Mouse (Mus musculus) kidney, embryonic 15.5 days (tissue): ENCODE measurements around the gene Asz1. TPM values are rescaled to one million over a fixed set of nuclear protein-coding genes. Genes with fewer than 3 reads are reported as not detected.

Source experiments
- ATAC-seq: fragments of 200-750 bp; cut with Nextera tagmentation; replicated peaks from 2 replicates; pipeline ENCODE4 v1.8.0; 2017; ENCODE audit warnings: moderate TSS enrichment; ENCODE audit not compliant: low FRiP score
- H3K27ac ChIP-seq: fragments of 300-500 bp; sonication (generic); 2 replicates; pipeline ENCODE4 v1.5.1; 2015; ENCODE audit warnings: mild to moderate bottlenecking, inconsistent platforms
- H3K27me3 ChIP-seq: fragments of 300-500 bp; sonication (generic); 2 replicates; pipeline ENCODE4 v1.6.1; 2015; ENCODE audit warnings: inconsistent platforms
- H3K36me3 ChIP-seq: fragments of 300-500 bp; sonication (generic); 2 replicates; pipeline ENCODE4 v1.6.1; 2015; ENCODE audit warnings: inconsistent platforms
- H3K4me1 ChIP-seq: fragments of 300-500 bp; sonication (generic); 2 replicates; pipeline ENCODE4 v1.6.1; 2015; ENCODE audit warnings: inconsistent platforms
- H3K4me2 ChIP-seq: fragments of 300-500 bp; sonication (generic); 2 replicates; pipeline ENCODE4 v1.6.1; 2015; ENCODE audit warnings: moderate library complexity, mild to moderate bottlenecking, inconsistent platforms
- H3K4me3 ChIP-seq: fragments of 300-500 bp; sonication (generic); replicated peaks from 2 replicates; pipeline ENCODE4 v1.5.1; 2015; ENCODE audit warnings: mild to moderate bottlenecking, inconsistent platforms
- H3K9ac ChIP-seq: fragments of 300-500 bp; sonication (generic); 2 replicates; pipeline ENCODE4 v1.6.1; 2015; ENCODE audit warnings: mild to moderate bottlenecking, inconsistent platforms
- H3K9me3 ChIP-seq: fragments of 300-500 bp; sonication (generic); replicated peaks from 2 replicates; pipeline ENCODE4 v1.6.1; 2016; ENCODE audit warnings: inconsistent platforms
- WGBS: fragments of 180-500 bp; shearing (Covaris S2); methylation state at CpG from one replicate; pipeline ENCODE4 v1.1.7; 2015; ENCODE audit warnings: mixed read lengths; 5-methylcytosine and 5-hydroxymethylcytosine counted together
- polyA plus RNA-seq: library from polyadenylated mRNA; unstranded; fragments of >200 nt; fragmentation: Nextera tagmentation; extraction: Ambion mirVana; gene quantifications from 2 replicates; pipeline ENCODE4 v1.2.1, GENCODE M21; 2015

Asz1 gene
- polyA plus RNA-seq, 1 experiment from 2014 or later = 0.12 TPM

DNA sequence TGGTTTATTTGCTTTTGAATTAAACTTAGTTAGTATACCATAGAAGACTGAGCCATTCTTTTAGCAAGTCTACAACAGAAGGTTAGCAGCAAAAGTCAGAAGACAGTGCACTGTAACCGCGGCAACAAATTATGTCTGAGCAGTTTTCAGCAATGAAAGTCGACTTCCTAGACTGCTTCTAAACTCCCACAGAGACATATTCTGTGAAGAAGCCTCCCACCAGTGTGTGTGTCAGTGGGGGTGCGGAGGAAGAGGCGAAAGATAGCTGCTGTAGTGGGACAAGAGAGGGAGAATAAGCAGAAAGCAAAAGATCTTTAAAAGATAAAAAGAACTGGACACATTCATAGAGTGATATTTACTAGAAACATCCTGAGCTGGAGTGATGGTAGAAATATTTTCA, 57.2 kb downstream of the Asz1 start:
- WGBS = 72% methylated on average over 5 of the region's 5 CpGs
- Histone ChIP-seq H3K4me3 (no peak overlapping the region), H3K36me3 (no peaks in the 10 kb centered on the region), H3K27ac (no peak overlapping the region), H3K4me1 (no peaks in the 10 kb centered on the region), H3K9me3 (no peaks in the 10 kb centered on the region), H3K4me2 (no peak overlapping the region), H3K27me3 (no peaks in the 10 kb centered on the region), H3K9ac (no peak overlapping the region)
- no peak for ATAC-seq

GRCm38 (mm10) chr6:18044299-18044698, 64.6 kb downstream of the Asz1 start:
- WGBS = 80% methylated on average over 4 of the region's 4 CpGs
- no peak overlapping the region for H3K4me2 ChIP-seq
- no peak for ATAC-seq

DNA sequence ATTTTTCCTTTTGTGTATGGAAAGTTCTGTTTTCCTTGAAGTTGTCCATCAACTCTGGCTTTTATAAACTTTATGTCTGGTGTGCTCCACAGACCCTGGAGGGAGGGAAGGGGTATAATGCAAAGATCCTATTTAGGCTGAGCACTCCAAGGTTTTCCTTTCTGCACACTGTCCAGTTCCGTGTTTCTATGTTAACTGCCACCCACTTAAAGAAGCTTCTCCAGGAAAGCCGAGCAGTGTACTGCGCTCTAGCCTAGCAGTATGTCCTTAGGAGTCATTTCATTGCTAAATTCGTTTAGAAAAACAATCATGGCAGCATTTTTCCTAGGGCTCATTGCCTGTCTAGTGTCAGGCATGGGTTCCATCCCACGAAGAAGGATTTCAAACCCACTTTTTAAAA, 65.7 kb downstream of the Asz1 start:
- H3K27me3 ChIP-seq = no peaks in the 10 kb centered on the region
- H3K4me1 ChIP-seq = no peaks in the 10 kb centered on the region
- H3K4me3 ChIP-seq = no peak overlapping the region
- H3K9me3 ChIP-seq = no peaks in the 10 kb centered on the region
- H3K27ac ChIP-seq = no peak overlapping the region
- H3K9ac ChIP-seq = no peak overlapping the region
- ATAC-seq = no peak
- H3K4me2 ChIP-seq = no peak overlapping the region
- WGBS = 79% methylated on average over 5 of the region's 5 CpGs
- H3K36me3 ChIP-seq = no peaks in the 10 kb centered on the region

More at GRCm38 (mm10) chr6:18044299-18044698, 64.6 kb downstream of the Asz1 start:
- Histone ChIP-seq H3K4me3 (no peak overlapping the region), H3K4me1 (no peaks in the 10 kb centered on the region), H3K9me3 (no peaks in the 10 kb centered on the region), H3K27ac (no peak overlapping the region), H3K9ac (no peak overlapping the region), H3K27me3 (no peaks in the 10 kb centered on the region), H3K36me3 (no peaks in the 10 kb centered on the region)

DNA sequence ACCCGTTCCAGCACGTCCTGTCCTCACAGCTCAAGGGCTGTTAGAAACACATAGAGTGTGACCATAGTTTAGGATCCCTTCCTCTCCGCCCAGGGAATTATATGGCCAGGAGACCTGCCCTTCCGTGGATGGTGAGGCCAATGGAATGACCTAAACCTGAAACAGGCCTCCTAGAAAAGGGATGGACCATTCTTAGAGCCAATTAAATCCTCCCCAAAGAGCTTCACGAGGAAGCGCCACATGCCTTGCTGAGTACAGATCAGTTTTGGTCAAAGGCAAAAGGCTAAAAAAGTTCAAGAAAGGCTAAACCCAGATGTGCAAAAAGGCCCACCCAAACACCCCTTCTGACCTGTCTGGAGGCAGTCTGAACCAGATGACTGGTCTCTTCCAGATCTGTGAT, 76.6 kb downstream of the Asz1 start:
- 17% methylated on average over 6 of the region's 6 CpGs for WGBS
- H3K36me3 ChIP-seq = no peaks in the 10 kb centered on the region
- H3K9me3 ChIP-seq = no peaks in the 10 kb centered on the region
- H3K27me3 ChIP-seq = peaks cover 53% of the 10 kb centered on the region
- peak overlapping the region; percentile 52 for H3K4me3 ChIP-seq
- H3K9ac ChIP-seq = no peak overlapping the region
- ATAC-seq = no peak
- peak overlapping the region; percentile 93 for H3K4me2 ChIP-seq
- peaks cover 25% of the 10 kb centered on the region for H3K4me1 ChIP-seq
- H3K27ac ChIP-seq = no peak overlapping the region

DNA sequence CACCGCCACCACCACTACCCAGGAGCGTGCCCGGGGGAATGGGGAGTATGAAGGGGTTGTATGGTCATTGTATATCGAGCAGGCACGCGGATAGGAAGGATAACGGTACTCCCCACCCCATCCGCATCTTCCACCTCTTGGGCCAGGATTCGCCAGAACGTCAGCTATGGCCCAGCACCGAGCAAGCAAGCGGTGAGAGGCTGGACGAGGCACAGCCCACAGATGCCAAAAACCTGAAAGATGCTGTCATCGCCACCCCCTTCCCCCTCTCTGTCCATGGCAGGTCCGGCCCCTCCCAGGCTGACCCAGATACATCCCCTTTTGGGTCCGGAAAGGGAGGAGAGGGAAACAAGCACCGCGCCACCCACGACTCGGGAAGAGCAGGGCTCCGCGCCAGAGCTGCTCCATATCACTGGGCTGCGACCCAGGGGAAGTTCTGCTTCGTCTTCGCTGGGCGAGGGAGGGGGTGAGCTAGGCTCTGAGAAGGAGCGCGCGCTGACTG, 77.3 kb downstream of the Asz1 start:
- peak overlapping the region; percentile 93 for H3K4me2 ChIP-seq
- H3K9ac ChIP-seq = 0 out of 2 replicates have a peak overlapping the region, but pooled peaks have one; percentile 10
- WGBS = 1% methylated on average over 29 of the region's 29 CpGs
- peak; percentile 76 for ATAC-seq
- peaks cover 25% of the 10 kb centered on the region for H3K4me1 ChIP-seq
- H3K27me3 ChIP-seq = peaks cover 53% of the 10 kb centered on the region
- peak overlapping the region; percentile 52 for H3K4me3 ChIP-seq
- H3K27ac ChIP-seq = no peak overlapping the region
- H3K9me3 ChIP-seq = no peaks in the 10 kb centered on the region
- no peaks in the 10 kb centered on the region for H3K36me3 ChIP-seq

GRCm38 (mm10) chr6:18030868-18031508, 77.9 kb downstream of the Asz1 start:
- Histone ChIP-seq H3K4me1 (peaks cover 25% of the 10 kb centered on the region), H3K27ac (no peak overlapping the region), H3K9ac (no peak overlapping the region), H3K4me3 (peak overlapping the region; percentile 52), H3K4me2 (peak overlapping the region; percentile 93), H3K27me3 (peaks cover 53% of the 10 kb centered on the region), H3K36me3 (no peaks in the 10 kb centered on the region), H3K9me3 (no peaks in the 10 kb centered on the region)
- ATAC-seq = peak; percentile 52
- 9% methylated on average over 12 of the region's 12 CpGs for WGBS

DNA sequence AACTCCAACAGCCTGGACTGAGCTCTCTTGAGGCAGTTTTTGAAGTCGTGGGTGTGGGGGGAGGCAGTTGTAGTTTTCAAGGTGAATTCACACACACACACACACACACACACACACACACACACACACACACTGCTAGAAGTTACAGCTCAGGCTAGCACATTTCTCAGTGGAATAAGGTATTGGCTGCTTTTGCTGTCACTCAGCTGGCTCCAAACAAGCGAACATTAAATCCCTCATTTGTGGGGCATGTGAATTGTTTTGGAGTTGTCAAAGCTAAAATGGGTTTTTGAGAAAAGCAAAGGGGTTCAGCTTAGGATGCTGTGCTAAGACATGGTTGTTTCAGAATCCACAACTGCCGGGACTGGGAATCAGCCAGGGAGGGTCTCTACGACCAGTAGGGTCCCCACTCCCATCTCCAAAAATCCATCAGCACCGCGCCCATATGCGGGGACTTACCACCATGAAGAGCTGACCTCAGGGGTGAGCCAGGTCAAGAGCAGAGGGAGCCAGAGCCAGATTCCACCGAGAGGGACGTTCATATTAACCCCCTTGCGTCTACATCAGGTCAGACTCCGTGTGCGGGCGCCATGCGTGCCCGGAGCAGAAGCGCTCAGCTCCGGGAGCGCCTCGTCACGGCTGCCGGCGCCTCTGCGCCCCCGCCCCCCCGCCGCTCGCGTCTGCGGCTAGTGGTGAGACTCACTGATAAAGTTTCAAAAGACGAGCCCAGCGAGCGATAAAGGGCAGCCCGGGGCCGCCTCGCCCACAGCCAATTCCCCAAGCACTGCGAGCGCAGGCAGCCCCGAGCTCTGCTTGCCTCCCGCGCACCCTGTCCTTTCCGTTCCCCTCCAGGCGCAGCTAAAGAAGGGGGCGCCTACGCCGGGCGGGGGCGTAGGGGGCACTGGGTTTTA, 78.9 kb downstream of the Asz1 start, which contains the start of gene Wnt2:
Wnt2 (minus strand) TSS at position 840 of the 911 bp plus-strand sequence.
- peak within 1 kb of the TSS; percentile 52 for H3K4me3 ChIP-seq
- 0 out of 2 replicates have a peak within 1 kb of the TSS, but pooled peaks have one; percentile 29 for H3K9ac ChIP-seq
- no peaks in the 10 kb centered on the region for H3K36me3 ChIP-seq
- H3K27me3 ChIP-seq = peaks cover 53% of the 10 kb centered on the region
- peak within 1 kb of the TSS; percentile 93 for H3K4me2 ChIP-seq
- no peaks in the 10 kb centered on the region for H3K9me3 ChIP-seq
- peaks cover 25% of the 10 kb centered on the region for H3K4me1 ChIP-seq
- no peak within 1 kb of the TSS for H3K27ac ChIP-seq
- under 1% methylated on average over 47 of the region's 47 CpGs for WGBS
- ATAC-seq = peak; percentile 65

- ATAC-seq = no peak
- H3K4me1 ChIP-seq = no peaks in the 10 kb centered on the region
- H3K4me3 ChIP-seq = no peak overlapping the region
- H3K36me3 ChIP-seq = no peaks in the 10 kb centered on the region
- WGBS = 50% methylated on average over 8 of the region's 8 CpGs
- H3K9ac ChIP-seq = no peak overlapping the region
- no peak overlapping the region for H3K27ac ChIP-seq
- peaks cover 13% of the 10 kb centered on the region for H3K27me3 ChIP-seq
- no peaks in the 10 kb centered on the region for H3K9me3 ChIP-seq
- H3K4me2 ChIP-seq = no peak overlapping the region
These were observed 84.6 kb downstream of the Asz1 start for GRCm38 (mm10) chr6:18024133-18024794.

DNA sequence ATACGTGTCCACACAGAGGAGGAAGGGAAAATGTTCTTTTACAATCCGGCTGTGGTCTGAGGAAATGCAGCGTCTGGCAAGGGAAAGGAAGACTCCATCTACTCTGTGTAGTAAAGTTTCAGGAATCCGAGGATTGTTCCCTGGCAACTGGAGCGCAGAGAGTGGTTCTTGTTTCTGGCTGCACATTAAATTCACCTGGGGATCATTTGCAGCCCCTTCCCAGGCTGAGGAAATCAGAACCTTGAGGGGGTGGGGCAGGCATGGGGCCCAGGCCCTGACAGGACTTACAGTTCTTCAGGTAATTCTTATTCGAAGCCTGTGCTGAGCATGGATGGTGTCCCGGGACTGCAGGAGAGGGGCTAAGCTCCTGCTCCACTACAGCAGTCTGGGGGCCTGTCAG, 95.5 kb downstream of the Asz1 start:
- H3K4me2 ChIP-seq = no peak overlapping the region
- H3K27ac ChIP-seq = no peak overlapping the region
- H3K36me3 ChIP-seq = no peaks in the 10 kb centered on the region
- no peaks in the 10 kb centered on the region for H3K4me1 ChIP-seq
- no peak overlapping the region for H3K9ac ChIP-seq
- H3K9me3 ChIP-seq = no peaks in the 10 kb centered on the region
- 62% methylated on average over 7 of the region's 7 CpGs for WGBS
- H3K27me3 ChIP-seq = no peaks in the 10 kb centered on the region
- ATAC-seq = no peak
- H3K4me3 ChIP-seq = no peak overlapping the region

- no peaks in the 10 kb centered on the region for H3K36me3 ChIP-seq
- H3K27me3 ChIP-seq = no peaks in the 10 kb centered on the region
- H3K4me1 ChIP-seq = no peaks in the 10 kb centered on the region
- no peak overlapping the region for H3K9ac ChIP-seq
- H3K4me3 ChIP-seq = no peak overlapping the region
- 53% methylated on average over 3 of the region's 3 CpGs for WGBS
- no peaks in the 10 kb centered on the region for H3K9me3 ChIP-seq
- no peak overlapping the region for H3K4me2 ChIP-seq
- H3K27ac ChIP-seq = no peak overlapping the region
- ATAC-seq = no peak
These were observed 101.5 kb downstream of the Asz1 start for GRCm38 (mm10) chr6:18007356-18007755.

DNA sequence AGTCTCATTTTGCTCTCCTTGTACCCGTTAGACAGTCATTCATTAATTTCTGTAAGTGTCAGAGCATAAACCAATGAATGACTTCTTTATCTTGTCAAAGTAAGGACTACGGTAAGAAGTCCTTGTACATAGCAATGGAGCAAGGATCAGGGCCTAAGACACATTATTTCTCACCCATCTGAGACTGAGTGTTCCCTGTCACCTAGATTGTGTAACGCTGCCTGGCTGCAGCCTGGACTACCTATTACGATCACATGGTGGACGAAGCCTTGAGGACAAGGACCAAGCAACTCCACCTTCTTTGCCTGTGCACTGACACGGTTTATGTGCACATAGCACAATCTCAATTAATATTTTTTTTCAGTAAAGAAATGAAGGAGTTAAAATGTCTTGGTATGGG, 106.8 kb downstream of the Asz1 start:
- Histone ChIP-seq H3K27ac (no peak overlapping the region), H3K4me3 (no peak overlapping the region), H3K36me3 (no peaks in the 10 kb centered on the region), H3K4me1 (no peaks in the 10 kb centered on the region), H3K9me3 (no peaks in the 10 kb centered on the region), H3K4me2 (no peak overlapping the region), H3K9ac (no peak overlapping the region), H3K27me3 (no peaks in the 10 kb centered on the region)
- WGBS = 91% methylated on average over 6 of the region's 6 CpGs
- ATAC-seq = no peak
